Mouse (Mus musculus) liver, embryonic 14.5 days (tissue): ENCODE data around the gene C4bp.

Experiments
- CTCF ChIP-seq: IDR thresholded peaks from 2 replicates; pipeline ENCODE4 v1.5.1; 2016; ENCODE audit warnings: antibody characterized with exemption, low read depth, control low read depth
- EP300 ChIP-seq: IDR thresholded peaks from 2 replicates; pipeline ENCODE4 v1.6.1; 2016; ENCODE audit warnings: antibody characterized with exemption, low read depth

- peak; percentile 90 for TF ChIP-seq CTCF
- TF ChIP-seq EP300, result no peak
These were observed 27.5 kb downstream of the C4bp start for GRCm38 (mm10) chr1:130633761-130634410.
